Mouse (Mus musculus): ENCODE results near the gene Fam107b. TPM values are rescaled to one million over a fixed set of nuclear protein-coding genes. Genes with fewer than 3 reads are reported as not detected.

Gene Fam107b
- polyA plus RNA-seq (2016; fragmentation: Nextera tagmentation; extraction: Ambion mirVana), result 39.6 and 43.9 TPM in 2 replicates

- Histone ChIP-seq H3K27ac (no peak within 1 kb of the TSS), H3K27me3 (no peaks in the 10 kb centered on the region), H3K4me2 (replicated peaks) (no peak within 1 kb of the TSS), H3K4me3 (no peak within 1 kb of the TSS), H3K4me1 (no peaks in the 10 kb centered on the region), H3K9me3 (no peaks in the 10 kb centered on the region), H3K36me3 (no peaks in the 10 kb centered on the region), H3K9ac (no peak within 1 kb of the TSS)
- 57% methylated on average over 12 of the region's 12 CpGs for WGBS
- no peak for ATAC-seq (ENCODE audit: insufficient number of reproducible peaks, insufficient read depth, low FRiP score, low TSS enrichment)
These were observed at the start of gene Fam107b for GRCm38 (mm10) chr2:3570186-3570585. Gene Fam107b (plus strand): TSS chr2:3570488.

DNA sequence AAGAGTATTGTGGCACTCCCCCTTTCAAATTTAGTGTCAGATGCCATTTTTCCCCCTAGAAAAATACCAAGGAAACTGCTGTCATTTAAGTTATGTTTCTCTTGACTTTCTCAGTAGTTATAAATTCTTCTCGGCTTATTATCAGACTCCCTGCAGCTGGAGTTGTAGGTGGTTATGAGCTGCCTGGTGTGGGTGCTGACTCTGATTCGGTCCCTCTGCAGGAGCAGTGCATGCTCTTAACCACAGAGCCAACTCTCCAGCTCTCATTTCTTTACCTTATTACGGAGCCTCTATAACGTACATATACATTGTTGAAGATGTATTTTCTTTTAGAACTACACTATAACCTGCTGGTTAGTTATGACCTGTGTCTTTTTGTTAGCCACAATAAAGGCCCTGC lies 47.7 kb upstream of the Fam107b start:
- Histone ChIP-seq H3K27ac (no peak overlapping the region), H3K9ac (no peak overlapping the region), H3K27me3 (no peaks in the 10 kb centered on the region), H3K36me3 (no peaks in the 10 kb centered on the region), H3K4me1 (no peaks in the 10 kb centered on the region), H3K4me3 (no peak overlapping the region), H3K9me3 (no peaks in the 10 kb centered on the region), H3K4me2 (replicated peaks) (no peak overlapping the region)
- WGBS, result 81% methylated on average over 4 of the region's 4 CpGs
- no peak for ATAC-seq (ENCODE audit: insufficient number of reproducible peaks, insufficient read depth, low FRiP score, low TSS enrichment)

- H3K36me3 ChIP-seq, result no peaks in the 10 kb centered on the region
- no peak overlapping the region for H3K4me3 ChIP-seq
- no peak overlapping the region for H3K27ac ChIP-seq
- WGBS, result 83% methylated on average over 6 of the region's 6 CpGs
- no peaks in the 10 kb centered on the region for H3K4me1 ChIP-seq
- H3K9ac ChIP-seq, result no peak overlapping the region
- H3K9me3 ChIP-seq, result no peaks in the 10 kb centered on the region
- no peaks in the 10 kb centered on the region for H3K27me3 ChIP-seq
- no peak for ATAC-seq (ENCODE audit: insufficient number of reproducible peaks, insufficient read depth, low FRiP score, low TSS enrichment)
- H3K4me2 ChIP-seq (replicated peaks), result no peak overlapping the region
These were observed 44.0 kb upstream of the Fam107b start for GRCm38 (mm10) chr2:3526288-3526687.

- H3K4me3 ChIP-seq, result no peak overlapping the region
- peaks cover 5% of the 10 kb centered on the region; the same call in 1 of the 2 replicates for H3K4me1 ChIP-seq
- no peak for ATAC-seq (ENCODE audit: insufficient number of reproducible peaks, insufficient read depth, low FRiP score, low TSS enrichment)
- no peak overlapping the region for H3K27ac ChIP-seq
- H3K9ac ChIP-seq, result no peak overlapping the region
- H3K9me3 ChIP-seq, result no peaks in the 10 kb centered on the region
- no peaks in the 10 kb centered on the region for H3K27me3 ChIP-seq
- no peaks in the 10 kb centered on the region for H3K36me3 ChIP-seq
- H3K4me2 ChIP-seq (replicated peaks), result no peak overlapping the region
- WGBS, result 71% methylated on average over 9 of the region's 9 CpGs
These were observed 28.8 kb upstream of the Fam107b start for GRCm38 (mm10) chr2:3541307-3542079.

DNA sequence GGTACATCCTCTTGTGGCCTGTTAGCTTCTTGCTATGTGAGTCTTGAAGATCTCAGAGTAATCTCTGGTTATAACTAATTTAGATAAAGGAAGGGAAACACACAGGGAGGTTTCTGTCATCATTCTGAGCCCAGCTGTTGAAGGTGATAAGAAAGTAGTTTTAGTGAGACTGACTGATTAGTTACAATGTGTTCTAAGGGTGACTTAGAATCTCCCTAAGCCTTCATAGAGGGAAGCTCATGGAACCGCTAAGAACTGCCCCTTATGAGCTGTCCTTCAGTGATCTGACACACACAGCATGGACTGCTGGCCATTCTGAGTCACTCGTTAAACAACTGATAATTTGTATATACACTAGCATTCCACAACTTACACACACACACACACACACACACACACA lies 24.2 kb upstream of the Fam107b start:
- WGBS, result 74% methylated on average over 2 of the region's 2 CpGs
- H3K36me3 ChIP-seq, result no peaks in the 10 kb centered on the region
- ATAC-seq (ENCODE audit: insufficient number of reproducible peaks, insufficient read depth, low FRiP score, low TSS enrichment), result no peak
- no peak overlapping the region for H3K27ac ChIP-seq
- H3K9me3 ChIP-seq, result no peaks in the 10 kb centered on the region
- H3K4me1 ChIP-seq, result peaks cover 5% of the 10 kb centered on the region; the same call in 1 of the 2 replicates
- H3K4me2 ChIP-seq (replicated peaks), result no peak overlapping the region
- H3K4me3 ChIP-seq, result no peak overlapping the region
- H3K27me3 ChIP-seq, result no peaks in the 10 kb centered on the region
- H3K9ac ChIP-seq, result no peak overlapping the region

GRCm38 (mm10) chr2:3546588-3546987 lies 23.7 kb upstream of the Fam107b start:
- no peak overlapping the region for H3K4me2 ChIP-seq (replicated peaks)
- no peak overlapping the region for H3K9ac ChIP-seq
- no peak overlapping the region for H3K4me3 ChIP-seq
- 2% methylated on average over 4 of the region's 4 CpGs for WGBS
- H3K27ac ChIP-seq, result no peak overlapping the region
- no peaks in the 10 kb centered on the region for H3K9me3 ChIP-seq
- H3K27me3 ChIP-seq, result no peaks in the 10 kb centered on the region
- ATAC-seq (ENCODE audit: insufficient number of reproducible peaks, insufficient read depth, low FRiP score, low TSS enrichment), result no peak
- H3K4me1 ChIP-seq, result peaks cover 5% of the 10 kb centered on the region; the same call in 1 of the 2 replicates
- H3K36me3 ChIP-seq, result no peaks in the 10 kb centered on the region

- no peak overlapping the region for H3K27ac ChIP-seq
- no peak overlapping the region for H3K4me3 ChIP-seq
- no peaks in the 10 kb centered on the region for H3K9me3 ChIP-seq
- H3K36me3 ChIP-seq, result no peaks in the 10 kb centered on the region
- no peak for ATAC-seq (ENCODE audit: insufficient number of reproducible peaks, insufficient read depth, low FRiP score, low TSS enrichment)
- H3K4me2 ChIP-seq (replicated peaks), result no peak overlapping the region
- no peaks in the 10 kb centered on the region for H3K4me1 ChIP-seq
- 85% methylated on average over 11 of the region's 11 CpGs for WGBS
- no peak overlapping the region for H3K9ac ChIP-seq
- no peaks in the 10 kb centered on the region for H3K27me3 ChIP-seq
These were observed 318 bp downstream of the Fam107b start for GRCm38 (mm10) chr2:3570606-3571005.

- no peak for ATAC-seq (ENCODE audit: insufficient number of reproducible peaks, insufficient read depth, low FRiP score, low TSS enrichment)
- no peaks in the 10 kb centered on the region for H3K27me3 ChIP-seq
- H3K4me3 ChIP-seq, result no peak overlapping the region
- no peak overlapping the region for H3K4me2 ChIP-seq (replicated peaks)
- no peak overlapping the region for H3K9ac ChIP-seq
- WGBS, result 82% methylated on average over 7 of the region's 7 CpGs
- H3K4me1 ChIP-seq, result no peaks in the 10 kb centered on the region
- no peaks in the 10 kb centered on the region for H3K36me3 ChIP-seq
- H3K27ac ChIP-seq, result no peak overlapping the region
- H3K9me3 ChIP-seq, result no peaks in the 10 kb centered on the region
These were observed 3.6 kb downstream of the Fam107b start for GRCm38 (mm10) chr2:3573883-3574282.

GRCm38 (mm10) chr2:3575140-3575539 lies 4.9 kb downstream of the Fam107b start:
- Histone ChIP-seq H3K27me3 (no peaks in the 10 kb centered on the region), H3K36me3 (no peaks in the 10 kb centered on the region), H3K4me1 (no peaks in the 10 kb centered on the region), H3K27ac (no peak overlapping the region), H3K9me3 (no peaks in the 10 kb centered on the region), H3K9ac (no peak overlapping the region), H3K4me3 (no peak overlapping the region), H3K4me2 (replicated peaks) (no peak overlapping the region)
- 95% methylated on average over 1 of the region's 1 CpGs for WGBS
- no peak for ATAC-seq (ENCODE audit: insufficient number of reproducible peaks, insufficient read depth, low FRiP score, low TSS enrichment)

DNA sequence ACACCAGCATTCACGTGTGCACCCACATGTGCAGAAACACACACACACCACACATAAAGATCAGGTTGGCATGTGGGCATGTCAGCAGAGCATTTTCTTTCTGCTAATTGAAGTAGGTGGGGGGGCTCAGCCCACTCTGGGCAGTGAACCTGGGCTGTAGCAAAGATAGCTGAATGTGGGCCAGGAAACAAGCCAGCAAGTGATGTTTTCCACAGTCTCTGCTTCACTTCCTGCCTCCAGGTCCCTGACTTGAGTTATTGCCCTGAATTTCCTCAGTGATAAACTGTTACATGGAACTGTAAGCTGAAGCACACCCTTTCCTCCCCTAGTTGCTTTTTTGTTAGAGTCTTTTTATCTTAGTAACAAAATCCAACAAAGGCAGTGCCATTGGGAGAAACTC lies 6.1 kb downstream of the Fam107b start:
- 86% methylated on average over 1 of the region's 1 CpGs for WGBS
- Histone ChIP-seq H3K4me1 (no peaks in the 10 kb centered on the region), H3K36me3 (no peaks in the 10 kb centered on the region), H3K27me3 (no peaks in the 10 kb centered on the region), H3K9me3 (no peaks in the 10 kb centered on the region), H3K4me3 (no peak overlapping the region), H3K4me2 (replicated peaks) (no peak overlapping the region), H3K9ac (no peak overlapping the region), H3K27ac (no peak overlapping the region)
- ATAC-seq (ENCODE audit: insufficient number of reproducible peaks, insufficient read depth, low FRiP score, low TSS enrichment), result no peak

DNA sequence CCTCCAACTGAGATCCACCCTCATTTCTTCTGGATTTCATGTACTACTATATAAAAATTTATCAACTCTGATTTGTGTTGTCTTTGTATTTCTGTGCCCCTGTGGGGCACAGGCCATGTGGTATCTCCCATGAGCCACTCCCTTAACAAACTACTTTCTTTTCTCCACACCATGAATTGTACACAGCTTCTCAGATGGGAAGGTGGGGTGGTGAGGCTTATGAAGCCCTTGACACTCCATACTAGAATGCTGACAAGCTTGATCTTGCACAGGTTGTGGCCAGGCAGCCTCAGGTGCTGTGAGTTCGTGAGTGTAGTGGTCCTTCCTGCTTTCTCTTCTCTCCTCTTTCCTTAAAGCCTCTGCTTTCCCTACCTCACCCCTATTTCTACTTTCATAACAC lies 6.9 kb downstream of the Fam107b start:
- H3K36me3 ChIP-seq, result no peaks in the 10 kb centered on the region
- no peaks in the 10 kb centered on the region for H3K4me1 ChIP-seq
- H3K27me3 ChIP-seq, result no peaks in the 10 kb centered on the region
- ATAC-seq (ENCODE audit: insufficient number of reproducible peaks, insufficient read depth, low FRiP score, low TSS enrichment), result no peak
- H3K27ac ChIP-seq, result no peak overlapping the region
- H3K9me3 ChIP-seq, result no peaks in the 10 kb centered on the region
- H3K4me2 ChIP-seq (replicated peaks), result no peak overlapping the region
- no peak overlapping the region for H3K9ac ChIP-seq
- H3K4me3 ChIP-seq, result no peak overlapping the region
- WGBS, result 57% methylated on average over 1 of the region's 1 CpGs

DNA sequence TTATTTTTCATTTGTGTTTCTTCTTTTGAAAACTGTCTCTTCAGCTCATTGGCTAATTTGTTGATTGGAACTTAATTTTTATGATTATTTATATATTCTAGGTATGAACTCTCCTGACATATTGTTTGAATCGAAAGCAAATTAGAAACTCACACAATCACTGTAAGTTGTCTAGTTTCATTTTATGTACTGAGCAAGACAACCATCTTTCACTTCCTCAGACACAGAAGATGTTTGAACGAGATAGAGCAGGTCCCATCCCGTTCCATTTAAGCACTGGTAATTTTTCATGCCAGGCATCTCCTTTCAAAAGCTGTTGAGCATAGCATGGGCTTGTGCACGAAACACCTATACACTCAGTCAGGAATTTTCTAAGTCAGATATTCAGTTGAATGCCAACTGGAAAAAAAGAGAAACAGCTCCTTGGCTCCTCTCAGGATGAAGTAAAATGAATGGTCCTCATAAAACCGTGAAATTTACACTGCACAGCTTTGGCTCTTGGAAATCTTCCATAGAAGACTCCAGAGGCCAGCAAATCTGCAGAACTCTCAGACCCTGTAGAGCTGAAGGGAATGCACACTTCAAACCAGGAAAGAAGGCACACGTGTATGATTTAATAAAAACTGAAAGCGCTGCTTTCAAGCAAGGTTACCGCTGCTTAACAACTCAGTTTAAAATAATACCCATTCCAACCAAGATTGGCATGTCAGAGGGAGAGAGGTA lies 8.1 kb downstream of the Fam107b start:
- no peaks in the 10 kb centered on the region for H3K4me1 ChIP-seq
- H3K4me3 ChIP-seq, result no peak overlapping the region
- WGBS, result 77% methylated on average over 8 of the region's 8 CpGs
- H3K9me3 ChIP-seq, result no peaks in the 10 kb centered on the region
- H3K4me2 ChIP-seq (replicated peaks), result no peak overlapping the region
- ATAC-seq (ENCODE audit: insufficient number of reproducible peaks, insufficient read depth, low FRiP score, low TSS enrichment), result no peak
- H3K27ac ChIP-seq, result no peak overlapping the region
- no peaks in the 10 kb centered on the region for H3K27me3 ChIP-seq
- H3K9ac ChIP-seq, result no peak overlapping the region
- H3K36me3 ChIP-seq, result no peaks in the 10 kb centered on the region

Measured in embryonic facial prominence, embryonic 12.5 days (tissue).